Mouse (Mus musculus) urinary bladder, postnatal 25 days (tissue): ENCODE measurements around the gene Cmss1.

Experiments
- DNase-seq: peaks from one replicate; pipeline ENCODE4 v3.0.0; 2022; ENCODE audit warnings: low spot score

Gene Cmss1

DNA sequence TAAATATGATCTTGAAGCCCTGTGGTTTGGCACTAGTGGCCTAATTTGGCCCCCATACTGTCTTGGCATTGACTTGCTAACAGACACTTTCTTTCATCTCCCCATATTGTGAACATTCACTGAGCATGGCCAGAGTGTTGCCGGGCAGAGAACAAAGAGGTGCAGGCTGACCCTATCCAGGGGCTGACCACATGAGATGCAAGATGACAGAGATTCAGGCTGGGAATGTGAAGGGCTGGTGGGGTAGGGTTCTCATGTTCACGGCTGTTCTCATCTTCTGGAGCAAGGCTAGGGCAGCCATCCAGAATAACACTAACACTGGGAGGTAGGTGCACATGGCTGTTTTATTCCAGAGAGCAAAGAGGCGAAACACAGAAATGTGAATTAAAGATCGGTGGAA lies 92.3 kb downstream of the Cmss1 start:
- no peak for DNase-seq

DNA sequence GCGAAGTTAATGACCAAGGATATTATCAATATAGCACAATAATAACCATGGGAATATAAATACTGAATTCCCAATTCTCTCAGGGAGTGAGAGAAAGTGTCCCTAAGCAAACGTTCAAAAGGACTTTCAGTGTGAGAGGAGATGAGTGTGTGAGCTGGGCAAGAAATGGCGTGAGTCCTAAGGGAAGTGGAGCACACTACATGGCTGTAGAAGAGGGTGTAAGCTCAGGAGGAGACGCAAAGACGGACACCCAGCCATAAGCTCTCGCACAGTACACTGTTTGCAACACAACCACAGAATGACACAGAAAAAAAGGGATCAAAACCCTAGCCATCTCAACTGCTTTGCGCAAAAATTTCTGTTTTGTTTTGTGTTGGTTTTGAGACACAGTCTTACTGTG lies 93.1 kb downstream of the Cmss1 start:
- no peak for DNase-seq

DNA sequence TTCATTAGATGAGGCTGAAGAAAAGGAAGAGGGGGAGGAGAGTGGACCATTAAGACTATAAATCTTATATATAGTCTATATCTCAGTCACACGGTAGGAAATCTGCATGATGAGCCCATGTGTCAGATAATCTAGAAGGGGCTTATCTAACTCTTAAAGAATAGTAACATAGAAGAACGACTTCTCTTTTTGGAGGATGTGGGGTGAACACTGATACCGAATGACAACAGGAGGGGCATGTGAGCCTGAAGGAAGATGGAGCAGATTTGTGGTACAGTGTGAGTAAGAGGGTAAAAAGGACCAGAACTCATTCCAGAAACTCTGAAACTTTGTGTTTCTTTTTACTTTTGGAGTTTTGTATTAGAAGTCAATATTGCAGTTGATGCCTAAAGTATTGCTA lies 97.6 kb downstream of the Cmss1 start:
- no peak for DNase-seq

DNA sequence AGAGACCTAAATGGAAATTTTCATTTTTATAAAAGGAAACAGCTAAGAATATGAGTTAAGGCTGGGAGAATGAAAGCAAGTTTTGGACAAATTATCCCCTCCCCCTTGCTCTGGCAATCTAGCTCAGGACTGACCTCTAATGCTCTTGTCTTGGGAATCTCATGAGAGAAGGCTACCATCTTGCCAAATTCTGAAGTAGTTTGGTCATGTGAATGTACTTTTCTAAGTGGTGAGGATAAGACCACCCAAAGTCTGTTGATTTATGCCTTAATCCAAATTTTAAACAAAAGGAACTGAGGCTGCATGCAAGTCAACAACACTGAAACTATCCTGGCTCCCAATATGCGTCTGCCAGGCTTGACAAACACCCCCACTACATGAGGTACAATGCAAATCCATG lies 98.3 kb downstream of the Cmss1 start:
- no peak for DNase-seq

DNA sequence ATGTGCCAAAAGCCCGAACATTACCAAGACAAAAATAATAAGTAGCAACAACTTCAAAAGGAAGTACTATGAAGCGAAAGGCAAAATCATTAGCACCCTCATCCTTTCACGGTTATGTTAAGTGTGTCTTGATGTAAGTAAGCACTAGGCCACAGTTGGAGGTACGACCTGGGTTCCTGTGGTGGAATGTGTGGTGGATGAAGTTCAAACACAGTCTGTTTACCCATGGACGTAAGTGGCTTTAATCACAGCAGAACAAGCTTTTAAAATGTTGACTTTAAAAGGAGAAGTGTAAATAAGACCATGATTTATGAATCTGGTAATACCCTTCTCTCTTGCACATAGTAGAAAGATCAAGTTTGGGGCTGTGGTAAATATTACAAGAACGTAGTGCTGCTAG lies 100.5 kb downstream of the Cmss1 start:
- no peak for DNase-seq

DNA sequence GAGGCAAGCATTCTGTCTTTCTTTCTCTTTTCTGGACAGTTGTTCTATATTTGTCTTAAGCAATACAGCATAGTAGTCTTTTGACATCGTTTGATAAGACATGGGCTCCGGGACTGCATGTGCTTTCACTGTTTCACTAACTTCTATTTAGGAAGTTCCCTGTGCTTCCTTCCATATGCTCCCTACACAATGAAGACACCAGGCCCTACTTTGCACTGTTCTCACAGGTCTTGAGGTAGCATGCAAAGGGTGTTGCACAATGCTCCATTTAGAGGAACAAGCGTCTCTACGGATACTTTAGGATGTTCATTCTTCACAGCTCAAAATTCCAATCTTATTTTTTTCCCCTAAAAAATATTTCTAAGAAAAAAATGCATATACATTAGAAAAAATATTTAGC lies 101.9 kb downstream of the Cmss1 start:
- DNase-seq, result no peak

DNA sequence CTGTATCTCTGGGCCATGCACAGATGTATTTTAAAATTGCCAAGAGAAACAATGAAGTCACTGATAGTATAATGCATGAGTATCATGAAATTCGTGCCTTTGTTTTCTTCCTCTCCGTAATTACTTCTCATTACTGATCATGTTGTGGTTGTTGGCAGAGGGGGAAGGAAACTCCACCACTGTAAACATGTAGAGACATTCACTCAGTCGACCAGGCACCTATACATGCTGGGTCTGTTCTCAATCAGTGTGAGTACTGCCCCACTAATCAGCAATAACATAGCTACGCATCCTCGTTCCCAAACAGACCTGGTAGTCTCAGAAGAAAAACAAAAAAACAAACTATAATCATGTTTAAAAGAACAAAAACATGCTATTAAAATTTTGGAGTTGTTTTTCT lies 103.9 kb downstream of the Cmss1 start:
- DNase-seq, result no peak

DNA sequence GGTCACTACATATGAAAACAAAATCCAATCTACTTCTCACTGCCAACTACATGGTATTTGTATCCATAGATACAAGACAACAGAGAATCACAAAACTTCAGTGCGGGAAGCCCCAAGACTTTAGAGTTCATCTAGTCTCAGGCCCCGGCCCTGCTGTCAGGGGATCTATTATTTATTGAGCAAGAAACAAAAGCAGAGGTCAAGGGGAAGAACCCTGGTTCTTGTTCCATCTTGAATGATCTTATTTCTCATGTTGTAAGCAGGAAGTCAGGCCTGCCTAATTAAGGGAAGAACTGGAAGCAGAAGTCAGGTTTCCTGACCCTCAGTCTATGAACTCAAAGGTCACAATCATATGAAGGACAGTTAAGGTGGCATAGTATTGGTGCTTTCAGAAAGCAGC lies 104.4 kb downstream of the Cmss1 start:
- DNase-seq, result no peak

DNA sequence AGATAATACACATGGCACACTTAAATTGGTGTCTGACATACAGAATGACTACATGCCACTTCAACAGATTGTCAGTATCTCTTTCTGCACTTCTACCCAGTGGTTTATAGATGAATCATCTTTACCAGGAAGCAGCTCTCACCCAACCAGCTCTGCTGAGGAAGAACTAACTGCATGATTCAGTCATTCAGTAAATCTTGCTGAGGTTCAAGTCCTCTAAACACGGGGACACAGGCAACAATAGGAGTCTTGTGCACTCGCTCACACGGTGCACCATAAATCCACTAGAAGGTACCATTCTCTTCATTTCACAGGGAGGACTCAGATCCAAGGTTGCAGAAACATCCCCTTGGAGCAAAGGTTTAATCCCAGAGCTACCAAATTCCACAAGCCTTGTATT lies 105.8 kb downstream of the Cmss1 start:
- no peak for DNase-seq

DNA sequence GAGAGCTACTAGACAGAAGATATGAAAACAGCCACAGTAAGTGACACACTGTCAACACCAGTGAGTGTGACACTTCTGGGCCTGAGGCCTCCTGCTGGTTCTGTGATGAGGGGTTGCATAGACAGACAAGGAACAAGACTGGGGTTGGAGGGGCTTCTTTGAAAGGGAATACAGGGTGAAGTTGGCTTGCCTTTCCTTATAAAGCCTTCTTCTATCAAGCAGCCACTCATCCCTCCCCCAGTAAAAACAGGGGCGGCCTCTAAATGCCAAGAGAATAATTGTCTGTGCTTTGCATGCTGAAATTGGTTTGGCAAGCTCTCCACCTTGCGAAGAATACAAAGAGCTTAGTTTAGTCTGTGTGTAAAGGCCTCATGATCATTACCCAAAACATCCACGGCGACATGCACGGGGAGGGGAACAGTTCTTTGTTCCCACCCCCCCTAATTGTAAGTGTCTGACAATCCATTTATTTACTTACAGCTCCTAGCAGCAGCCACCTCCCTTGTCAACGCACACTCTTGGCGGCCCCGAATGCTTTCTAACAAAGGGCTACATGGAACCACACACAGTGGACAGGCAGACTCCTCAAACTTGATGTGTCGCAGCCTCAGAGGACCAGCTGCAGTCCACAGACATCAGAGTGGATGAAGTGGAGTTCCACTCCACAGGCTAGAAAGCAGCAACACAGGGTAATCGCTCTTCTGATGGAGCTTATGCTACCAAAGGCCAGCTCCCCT lies 110.1 kb downstream of the Cmss1 start:
- no peak for DNase-seq

DNA sequence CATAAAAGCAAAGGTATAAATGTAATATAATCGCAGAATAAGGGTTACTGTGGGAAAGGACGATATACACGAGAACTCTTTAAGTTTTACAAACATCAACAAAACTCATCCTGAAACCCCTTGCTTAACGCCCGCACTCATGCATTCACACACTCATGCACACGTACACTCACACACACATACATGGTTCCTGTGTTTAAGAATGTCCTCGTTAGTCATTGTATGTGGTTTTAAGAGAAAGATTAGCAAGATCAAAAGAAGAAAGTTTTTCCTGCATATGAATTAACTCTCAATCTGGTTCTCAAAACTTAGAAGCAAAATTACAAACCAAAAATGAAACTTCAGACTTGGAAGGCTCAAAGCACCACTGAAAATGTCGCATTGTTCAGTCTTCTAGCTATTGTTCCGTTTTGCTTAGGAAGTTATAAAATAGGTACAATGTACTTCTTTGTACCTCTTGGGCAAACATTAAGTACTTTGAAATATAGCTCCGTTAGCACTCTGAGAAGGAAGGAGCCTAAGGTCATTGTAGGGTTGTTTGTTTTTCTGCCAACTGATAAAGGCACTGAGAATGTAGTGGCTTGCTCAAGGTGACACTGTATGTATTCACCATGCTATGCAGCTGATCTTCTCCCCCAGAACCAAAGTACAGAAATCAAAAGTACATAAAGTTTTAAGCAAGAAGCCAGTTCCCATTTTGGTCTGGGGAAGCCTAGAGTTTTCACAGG lies 111.0 kb downstream of the Cmss1 start:
- no peak for DNase-seq

DNA sequence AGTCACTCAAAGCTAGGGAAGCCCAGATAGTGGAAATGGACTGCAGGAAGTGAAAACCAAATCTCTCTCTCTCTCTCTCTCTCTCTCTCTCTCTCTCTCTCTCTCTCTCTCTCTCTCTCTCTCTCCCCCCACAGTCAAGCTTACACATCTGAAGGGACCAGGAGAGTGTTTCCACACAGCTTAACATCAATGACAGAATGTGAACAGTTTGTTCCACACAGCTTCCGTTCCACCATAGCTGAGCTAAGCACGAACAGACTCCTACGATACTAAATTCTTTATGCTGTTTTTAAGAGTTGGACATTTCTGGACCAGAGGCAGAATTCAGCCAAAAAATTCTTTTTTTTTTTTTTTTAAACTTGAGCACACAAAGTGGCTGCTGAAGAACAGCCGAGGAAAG lies 114.8 kb downstream of the Cmss1 start:
- DNase-seq, result no peak

DNA sequence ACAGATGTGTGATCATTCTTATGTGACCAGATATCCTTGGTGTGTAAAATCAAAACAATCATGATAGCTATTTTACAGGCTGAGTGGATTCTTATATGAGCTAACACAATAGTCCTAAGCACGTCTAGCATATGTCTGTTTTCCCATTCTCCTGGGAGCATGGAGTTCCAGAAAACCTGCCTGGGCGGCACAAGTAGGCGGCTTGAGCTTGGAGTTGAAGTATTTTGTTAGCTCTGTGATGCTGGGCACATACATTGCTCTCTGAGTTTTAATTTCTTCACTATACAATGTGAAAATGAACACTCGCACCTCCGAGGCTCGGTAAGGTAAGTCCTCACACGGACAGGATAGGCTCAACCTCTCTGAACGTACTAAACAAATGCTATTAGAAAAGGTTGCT lies 116.0 kb downstream of the Cmss1 start:
- no peak for DNase-seq

DNA sequence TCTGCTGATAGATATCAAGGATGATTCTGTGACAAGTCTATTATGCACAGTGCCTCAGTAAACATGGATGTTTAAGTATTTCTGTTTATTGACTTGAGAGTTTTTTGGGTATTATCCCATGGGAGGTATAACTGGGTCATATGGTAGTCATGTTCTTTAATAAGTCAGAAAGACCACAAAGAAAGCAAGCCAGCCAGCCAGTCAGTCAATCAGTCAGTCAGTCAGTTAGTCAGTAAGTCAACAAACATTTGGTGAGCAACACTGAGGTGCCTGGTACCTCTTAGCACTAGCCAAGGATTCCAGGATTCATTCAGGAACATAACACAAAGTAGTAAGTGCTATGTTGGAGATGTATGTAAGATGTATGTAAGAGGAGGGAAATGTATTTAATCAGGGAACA lies 118.0 kb downstream of the Cmss1 start:
- no peak for DNase-seq

DNA sequence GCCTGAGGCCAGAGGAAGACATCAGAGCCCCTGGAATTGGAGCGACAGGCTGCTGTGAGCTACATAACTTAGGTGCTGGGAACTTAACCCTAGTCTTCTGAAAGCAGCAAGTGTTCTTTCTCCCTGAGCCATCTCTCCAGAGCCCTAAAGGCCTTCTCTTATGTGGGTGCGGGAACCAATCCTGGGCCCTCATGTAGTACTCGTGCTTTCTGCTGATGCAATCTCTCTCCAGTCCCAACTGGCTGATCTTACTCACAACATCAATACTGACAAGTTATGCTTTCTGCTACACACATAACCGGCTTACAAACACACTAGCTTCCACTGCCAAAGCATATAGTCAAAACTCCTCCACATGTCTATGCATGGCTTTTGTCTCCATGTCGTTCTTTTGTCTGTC lies 120.4 kb downstream of the Cmss1 start:
- no peak for DNase-seq

DNA sequence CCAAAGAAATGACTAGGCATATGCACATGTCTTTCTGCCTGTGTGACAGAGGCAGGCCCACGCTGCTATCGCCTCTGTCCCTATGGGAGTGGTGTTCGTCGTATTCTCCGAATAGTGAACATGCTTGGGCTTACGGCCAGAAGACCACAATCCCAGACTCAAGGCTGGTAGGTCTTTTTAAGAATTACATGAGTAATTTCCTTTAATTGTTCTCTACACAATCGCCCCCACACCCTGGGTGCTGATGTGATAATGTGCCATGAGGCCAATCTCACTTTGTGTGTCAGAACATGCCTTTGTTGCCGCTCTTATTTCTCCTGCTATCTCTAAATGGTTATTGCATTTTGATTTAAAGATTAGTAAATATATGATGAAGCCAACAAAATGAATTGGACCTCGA lies 121.4 kb downstream of the Cmss1 start:
- no peak for DNase-seq

DNA sequence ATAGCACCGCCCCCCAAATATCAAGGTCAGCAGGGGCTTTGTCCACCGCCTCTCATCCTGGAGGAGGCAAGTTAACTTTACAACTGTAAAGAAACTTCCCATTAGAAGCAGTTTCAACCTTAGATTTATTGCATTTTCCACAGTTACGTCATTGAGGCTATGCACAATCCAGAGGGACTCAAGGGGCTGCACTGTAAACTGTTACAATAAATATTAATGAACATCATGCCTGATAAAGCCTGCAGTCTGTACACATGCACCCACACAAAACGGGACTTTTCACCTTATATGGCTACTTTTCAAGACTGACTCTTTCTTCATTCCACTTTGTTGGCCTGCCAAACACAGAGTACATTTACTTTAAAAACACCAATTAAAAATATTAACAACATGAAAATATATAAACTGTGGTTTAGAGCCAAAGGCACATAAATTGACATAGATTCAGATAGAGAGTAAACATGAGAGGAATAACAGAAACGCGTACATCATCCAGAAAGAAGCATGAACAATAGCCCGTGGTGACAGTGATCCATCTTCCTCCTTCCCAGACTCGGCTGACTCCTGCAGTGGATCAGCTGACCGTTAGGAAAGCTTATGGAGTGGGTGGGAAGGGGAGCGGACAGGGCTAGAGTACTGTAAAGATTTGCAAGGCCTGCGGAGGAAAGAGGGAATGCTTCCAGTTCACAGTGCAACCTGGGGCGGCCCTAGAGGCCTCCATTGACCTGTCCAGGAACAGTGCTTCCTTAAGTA lies 122.4 kb downstream of the Cmss1 start:
- no peak for DNase-seq

DNA sequence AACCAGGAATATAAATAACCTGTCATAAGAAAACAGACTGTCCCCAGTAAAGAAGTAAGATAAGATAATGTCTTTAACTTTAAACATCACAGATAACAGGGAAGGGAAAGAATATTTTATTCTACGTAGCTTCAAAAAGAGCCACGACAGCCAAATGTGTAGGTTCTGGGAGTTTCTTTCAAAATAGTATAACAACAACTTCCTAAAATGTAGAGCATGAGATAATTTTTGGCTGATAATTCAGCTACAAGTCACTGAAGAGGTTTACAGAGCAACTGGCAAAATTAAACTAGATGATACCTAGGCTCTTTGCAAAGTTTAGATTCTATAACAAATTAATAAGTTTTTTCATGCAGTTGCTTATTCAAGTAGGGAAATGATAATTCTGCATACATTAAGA lies 123.2 kb downstream of the Cmss1 start:
- DNase-seq, result no peak

DNA sequence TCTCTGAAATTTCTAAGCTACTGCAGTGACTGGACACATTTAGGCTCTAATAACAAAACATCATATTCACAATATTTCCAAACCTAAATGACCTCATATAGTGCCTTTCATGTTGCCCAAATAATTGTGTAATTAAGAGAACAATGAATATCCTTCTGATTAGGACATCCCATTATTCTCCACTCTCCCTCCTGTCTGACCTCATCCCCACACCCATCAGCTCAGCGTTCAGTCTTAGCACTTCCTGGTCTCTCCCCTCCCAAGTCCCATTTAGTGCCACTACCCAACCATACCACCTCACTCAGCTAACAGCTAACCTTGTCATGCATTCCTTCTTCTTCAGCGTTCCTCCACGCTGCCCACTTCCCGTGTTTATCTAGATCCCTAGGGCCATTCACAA lies 123.8 kb downstream of the Cmss1 start:
- DNase-seq, result no peak

DNA sequence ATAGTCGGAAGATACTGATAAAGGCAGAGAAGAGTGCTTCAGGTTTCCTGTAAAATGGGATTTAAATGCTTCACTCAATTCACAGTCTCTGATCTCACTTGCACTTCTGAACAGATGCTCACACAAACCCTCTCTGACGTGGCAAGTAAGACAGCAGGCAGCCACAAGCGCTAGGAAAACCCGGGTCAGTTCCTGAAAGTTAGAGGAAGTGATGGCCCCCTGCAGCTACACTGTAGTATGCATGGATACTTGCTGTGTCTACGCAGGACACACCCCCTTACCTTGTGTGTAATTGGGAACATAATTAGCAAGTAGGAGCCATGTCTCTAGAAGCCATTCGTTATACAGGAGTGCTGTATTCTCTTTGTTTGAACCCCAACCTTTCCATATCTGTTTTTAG lies 124.4 kb downstream of the Cmss1 start:
- no peak for DNase-seq

DNA sequence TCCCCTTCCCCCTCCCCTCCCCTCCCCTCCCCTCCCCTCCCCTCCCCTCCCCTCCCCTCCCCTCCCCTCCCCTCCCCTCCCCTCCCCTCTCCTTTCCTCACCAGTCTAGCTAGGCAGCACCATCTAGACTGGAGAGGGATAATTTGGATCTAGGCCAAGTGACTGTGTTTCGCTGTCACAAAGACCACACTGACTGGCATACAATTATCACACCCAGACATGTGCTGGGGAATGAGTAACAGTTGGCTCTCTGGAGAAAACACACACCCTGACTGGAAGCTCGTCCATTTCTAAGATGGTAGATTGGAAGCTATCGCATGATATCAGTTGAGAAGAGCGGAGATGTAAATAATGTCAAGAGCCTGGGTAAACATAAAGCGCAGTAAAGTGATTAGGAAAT lies 126.9 kb downstream of the Cmss1 start:
- no peak for DNase-seq

DNA sequence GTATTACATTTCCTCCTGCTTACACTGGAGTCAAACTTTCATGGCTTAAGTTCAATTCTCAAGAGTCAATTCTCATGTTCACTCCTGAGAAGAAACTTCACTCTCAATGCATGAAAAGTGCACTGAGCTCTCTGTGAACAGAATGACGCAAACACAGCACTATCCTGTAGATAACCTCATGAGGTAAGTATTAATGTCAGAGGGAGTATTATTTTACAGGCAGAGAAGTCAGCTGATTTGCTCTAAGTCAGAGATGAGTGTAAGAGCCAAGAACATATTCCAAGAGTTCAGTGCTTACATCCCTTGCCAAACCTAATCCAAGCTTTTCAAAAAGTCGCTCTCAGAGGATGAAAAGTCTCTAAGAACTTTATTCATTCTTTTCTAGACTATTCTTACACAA lies 128.2 kb downstream of the Cmss1 start:
- no peak for DNase-seq

DNA sequence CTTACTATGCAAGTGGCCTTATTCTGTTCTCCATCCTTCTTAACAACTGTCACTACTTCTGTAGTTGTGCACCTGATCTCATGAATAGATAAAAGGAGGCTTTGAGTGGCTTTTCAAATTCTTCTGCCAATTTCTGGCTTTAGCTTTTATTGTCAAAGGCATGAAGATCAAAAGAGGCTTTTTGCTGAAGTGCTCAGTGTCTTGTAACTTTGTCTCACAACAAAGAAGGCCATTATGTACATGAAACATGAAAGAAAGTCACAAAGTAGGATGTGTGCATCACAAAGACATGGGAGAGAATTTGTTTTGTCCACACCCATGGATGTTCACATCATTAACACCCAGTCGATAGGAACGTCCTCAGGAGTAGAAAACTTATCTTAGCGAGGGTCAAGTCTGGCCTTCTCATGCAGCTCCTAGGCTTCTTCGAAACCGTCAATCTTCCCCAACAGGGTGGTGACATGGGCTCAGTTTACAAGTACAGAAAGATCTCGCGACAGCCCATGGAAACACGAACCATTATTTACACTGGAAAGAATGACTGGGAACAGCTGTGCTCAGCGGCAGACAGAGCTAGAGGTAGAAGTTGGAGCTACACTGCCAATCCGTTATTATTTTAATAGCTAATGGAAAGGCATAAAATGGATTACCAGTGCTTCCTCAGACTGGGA lies 133.1 kb downstream of the Cmss1 start:
- no peak for DNase-seq
